Mouse (Mus musculus) heart, embryonic 15.5 days (tissue): Measurements from ENCODE around the gene Tfap2e. TPM values are rescaled to one million over a fixed set of nuclear protein-coding genes. Genes with fewer than 3 reads are reported as not detected.

Experiments used
- ATAC-seq: fragments of 200-750 bp; cut with Nextera tagmentation; replicated peaks from 2 replicates; pipeline ENCODE4 v1.8.0; 2017; ENCODE audit warnings: low read depth, moderate TSS enrichment; ENCODE audit not compliant: insufficient number of reproducible peaks, insufficient read depth, low FRiP score
- H3K27ac ChIP-seq: fragments of 300-500 bp; sonication (generic); 2 replicates; pipeline ENCODE4 v1.5.1; 2015; ENCODE audit warnings: mild to moderate bottlenecking, inconsistent platforms
- H3K27me3 ChIP-seq: fragments of 300-500 bp; sonication (generic); 2 replicates; pipeline ENCODE4 v1.6.1; 2015; ENCODE audit warnings: inconsistent platforms
- H3K36me3 ChIP-seq: fragments of 300-500 bp; sonication (generic); 2 replicates; pipeline ENCODE4 v1.6.1; 2015; ENCODE audit warnings: mild to moderate bottlenecking, inconsistent platforms
- H3K4me1 ChIP-seq: fragments of 300-500 bp; sonication (generic); replicated peaks from 2 replicates; pipeline ENCODE4 v1.6.1; 2015; ENCODE audit warnings: inconsistent platforms
- H3K4me2 ChIP-seq: fragments of 300-500 bp; sonication (generic); 2 replicates; pipeline ENCODE4 v1.6.1; 2015; ENCODE audit warnings: inconsistent platforms, mild to moderate bottlenecking, moderate library complexity
- H3K4me3 ChIP-seq: fragments of 300-500 bp; sonication (generic); 2 replicates; pipeline ENCODE4 v1.5.1; 2015; ENCODE audit warnings: mild to moderate bottlenecking, inconsistent platforms
- H3K9ac ChIP-seq: fragments of 300-500 bp; sonication (generic); 2 replicates; pipeline ENCODE4 v1.6.1; 2015; ENCODE audit warnings: mild to moderate bottlenecking, inconsistent platforms
- H3K9me3 ChIP-seq: fragments of 300-500 bp; sonication (generic); replicated peaks from 2 replicates; pipeline ENCODE4 v1.6.1; 2016; ENCODE audit warnings: inconsistent platforms
- WGBS: fragments of 180-500 bp; shearing (Covaris S2); methylation state at CpG from one replicate; pipeline ENCODE4 v1.1.7; 2015; ENCODE audit warnings: mixed read lengths; 5-methylcytosine and 5-hydroxymethylcytosine counted together
- polyA plus RNA-seq: library from polyadenylated mRNA; unstranded; fragments of >200 nt; fragmentation: Nextera tagmentation; extraction: Ambion mirVana; gene quantifications from 2 replicates; pipeline ENCODE4 v1.2.1, GENCODE M21; 2015

Gene Tfap2e
- polyA plus RNA-seq, 1 experiment from 2014 or later: not detected

- 19% methylated on average over 10 of the region's 10 CpGs for WGBS
- H3K4me3 ChIP-seq: no peak overlapping the region
- peaks cover 11% of the 10 kb centered on the region; the same call in 1 of the 2 replicates for H3K36me3 ChIP-seq
- peaks cover 15% of the 10 kb centered on the region for H3K4me1 ChIP-seq
- H3K27ac ChIP-seq: no peak overlapping the region
- no peak for ATAC-seq
- H3K27me3 ChIP-seq: peaks cover 40% of the 10 kb centered on the region
- H3K9ac ChIP-seq: no peak overlapping the region
- H3K9me3 ChIP-seq: no peaks in the 10 kb centered on the region
- no peak overlapping the region for H3K4me2 ChIP-seq
Observed at GRCm38 (mm10) chr4:126739966-126740676, 4.1 kb upstream of the Tfap2e start.

GRCm38 (mm10) chr4:126735382-126736000 is 549 bp downstream of the Tfap2e start:
- H3K9ac ChIP-seq: 0 out of 2 replicates have a peak overlapping the region, but pooled peaks have one; percentile 22
- H3K4me1 ChIP-seq: peaks cover 29% of the 10 kb centered on the region
- H3K4me2 ChIP-seq: peak overlapping the region; percentile 59
- peak overlapping the region; percentile 48 for H3K4me3 ChIP-seq
- 0 out of 2 replicates have a peak, but pooled peaks have one; percentile 43 for ATAC-seq
- peaks cover 87% of the 10 kb centered on the region for H3K27me3 ChIP-seq
- no peaks in the 10 kb centered on the region for H3K9me3 ChIP-seq
- no peaks in the 10 kb centered on the region for H3K36me3 ChIP-seq
- 2% methylated on average over 62 of the region's 62 CpGs for WGBS
- no peak overlapping the region for H3K27ac ChIP-seq

DNA sequence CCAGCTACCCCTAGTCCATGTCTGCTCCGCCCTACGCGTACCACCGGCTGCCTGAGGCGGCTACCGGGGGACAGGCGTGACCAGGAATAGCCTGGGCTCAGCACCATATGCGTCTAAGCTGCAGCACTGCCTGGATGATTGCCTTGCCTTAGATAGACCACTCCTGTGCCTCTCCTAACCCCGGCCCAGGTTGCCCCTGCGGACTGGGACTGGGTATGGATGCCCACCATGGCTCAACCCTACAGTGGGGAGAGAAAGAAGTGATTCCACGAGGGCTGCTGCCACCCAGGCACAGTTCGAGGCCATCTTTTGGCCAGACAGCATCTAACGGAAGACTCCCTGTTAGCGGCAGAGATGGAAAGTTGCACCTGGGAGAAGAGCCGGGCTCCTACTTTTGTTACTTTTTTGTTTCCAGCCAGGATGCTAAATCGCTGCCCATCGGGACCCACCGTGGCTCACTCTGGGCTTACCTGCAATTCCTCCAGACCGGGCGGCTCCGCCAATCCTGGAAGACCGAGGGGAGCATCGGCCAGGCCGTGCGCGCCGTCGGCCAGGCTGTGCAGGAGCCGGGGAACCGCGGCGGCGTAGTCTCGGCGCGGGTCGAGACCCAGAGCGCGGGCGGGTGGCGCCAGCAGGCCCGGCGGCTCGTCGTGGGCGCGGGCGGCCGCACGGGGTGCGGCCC is 1.2 kb downstream of the Tfap2e start:
- H3K9ac ChIP-seq: 0 out of 2 replicates have a peak overlapping the region, but pooled peaks have one; percentile 22
- no peak for ATAC-seq

DNA sequence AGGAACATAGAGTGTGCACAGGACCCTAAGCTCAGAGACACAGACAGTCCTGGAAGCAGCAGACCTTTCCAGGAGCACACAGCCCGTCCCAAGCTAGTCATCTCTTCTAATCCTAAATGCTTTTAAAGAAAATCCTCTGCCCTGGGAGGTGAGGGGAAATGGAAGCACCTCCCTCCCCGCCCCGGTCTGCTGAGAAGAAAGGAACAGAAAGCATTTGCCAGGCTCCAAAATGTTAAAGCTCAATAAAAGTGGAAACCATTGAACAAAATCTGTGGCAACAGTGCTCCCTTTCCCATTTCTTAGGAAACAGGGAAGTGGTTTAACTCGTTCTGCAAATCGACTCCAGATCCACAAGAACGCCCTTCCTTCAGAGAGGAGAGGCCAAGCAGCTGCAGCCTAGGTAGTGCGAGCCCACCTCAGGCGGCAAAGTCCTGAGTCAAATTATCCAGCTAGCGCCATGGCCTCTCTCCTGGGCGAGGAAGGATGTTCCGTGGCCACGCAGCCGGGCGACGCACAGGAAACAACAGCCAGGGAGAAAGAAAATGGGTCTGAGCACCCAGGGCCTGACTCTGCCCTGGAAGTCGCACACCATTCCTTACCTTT is 1.9 kb downstream of the Tfap2e start:
- Histone ChIP-seq H3K9me3 (no peaks in the 10 kb centered on the region), H3K4me2 (no peak overlapping the region), H3K9ac (no peak overlapping the region), H3K36me3 (no peaks in the 10 kb centered on the region), H3K4me1 (peaks cover 29% of the 10 kb centered on the region), H3K4me3 (peak overlapping the region; percentile 48; the same call in 1 of the 2 replicates), H3K27ac (no peak overlapping the region), H3K27me3 (peaks cover 100% of the 10 kb centered on the region)
- WGBS: 4% methylated on average over 16 of the region's 16 CpGs
- ATAC-seq: no peak

More for the DNA sequence above, 1.2 kb downstream of the Tfap2e start:
- 3% methylated on average over 51 of the region's 51 CpGs for WGBS
- H3K4me3 ChIP-seq: peak overlapping the region; percentile 48
- H3K4me2 ChIP-seq: peak overlapping the region; percentile 59
- H3K27ac ChIP-seq: no peak overlapping the region
- peaks cover 93% of the 10 kb centered on the region for H3K27me3 ChIP-seq
- no peaks in the 10 kb centered on the region for H3K9me3 ChIP-seq
- H3K4me1 ChIP-seq: peaks cover 29% of the 10 kb centered on the region
- no peaks in the 10 kb centered on the region for H3K36me3 ChIP-seq

DNA sequence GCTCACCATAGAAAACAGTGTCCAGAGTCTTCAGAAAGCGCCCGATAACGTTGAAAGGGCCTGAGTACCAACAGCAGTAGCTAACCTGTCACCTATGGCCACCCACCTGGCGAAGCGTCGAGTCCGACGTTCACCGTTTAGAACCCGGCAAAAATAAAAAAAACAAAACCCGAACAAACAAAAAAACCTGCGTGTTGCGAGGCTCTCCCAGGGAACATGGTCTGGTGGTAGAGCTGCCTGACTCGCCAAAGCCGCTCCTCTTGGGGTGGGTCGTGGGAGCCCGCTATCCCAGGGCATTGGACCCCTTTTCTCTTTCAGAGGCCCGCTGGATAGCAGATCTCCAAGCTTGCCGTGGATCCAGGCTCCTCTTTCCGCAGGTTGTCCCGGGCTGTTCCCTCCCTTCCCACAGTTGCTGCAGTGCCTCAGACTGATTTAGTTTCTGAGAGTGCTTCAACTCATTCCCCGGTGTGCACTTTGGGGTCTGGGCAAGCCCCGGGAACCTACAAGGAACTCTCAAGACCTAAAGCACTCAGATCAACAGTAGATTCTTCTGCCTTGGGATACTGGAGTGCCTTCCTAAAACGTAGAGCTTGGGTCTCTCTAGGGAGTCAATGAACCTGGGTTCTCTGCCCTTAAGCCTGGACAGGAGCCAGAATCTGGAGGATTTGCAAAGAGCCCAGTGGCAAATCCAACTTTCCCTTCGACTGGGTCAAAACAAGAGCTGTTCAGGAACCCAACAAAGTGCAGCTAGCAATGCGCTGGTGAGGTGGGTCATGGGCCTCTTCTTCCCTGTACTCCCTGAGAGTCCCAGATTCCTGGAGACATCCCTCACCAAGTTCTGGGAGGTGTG is 3.3 kb downstream of the Tfap2e start:
- Histone ChIP-seq H3K27me3 (peaks cover 93% of the 10 kb centered on the region), H3K9ac (no peak overlapping the region), H3K36me3 (no peaks in the 10 kb centered on the region), H3K4me2 (peak overlapping the region; percentile 30; the same call in 1 of the 2 replicates), H3K4me3 (peak overlapping the region; percentile 7), H3K4me1 (peaks cover 29% of the 10 kb centered on the region), H3K9me3 (no peaks in the 10 kb centered on the region), H3K27ac (no peak overlapping the region)
- 3% methylated on average over 26 of the region's 26 CpGs for WGBS
- ATAC-seq: no peak

GRCm38 (mm10) chr4:126732111-126732510 is 3.9 kb downstream of the Tfap2e start:
- H3K36me3 ChIP-seq: no peaks in the 10 kb centered on the region
- H3K4me1 ChIP-seq: peaks cover 29% of the 10 kb centered on the region
- H3K9ac ChIP-seq: no peak overlapping the region
- H3K9me3 ChIP-seq: no peaks in the 10 kb centered on the region
- ATAC-seq: no peak
- H3K27ac ChIP-seq: no peak overlapping the region
- peaks cover 87% of the 10 kb centered on the region for H3K27me3 ChIP-seq
- H3K4me2 ChIP-seq: peak overlapping the region; percentile 30; the same call in 1 of the 2 replicates
- 2% methylated on average over 18 of the region's 18 CpGs for WGBS
- H3K4me3 ChIP-seq: peak overlapping the region; percentile 7

GRCm38 (mm10) chr4:126707439-126707826 is 28.6 kb downstream of the Tfap2e start:
- no peak overlapping the region for H3K9ac ChIP-seq
- WGBS: 87% methylated on average over 5 of the region's 5 CpGs
- H3K9me3 ChIP-seq: no peaks in the 10 kb centered on the region
- H3K27me3 ChIP-seq: no peaks in the 10 kb centered on the region
- H3K36me3 ChIP-seq: peaks cover 69% of the 10 kb centered on the region
- no peak for ATAC-seq
- no peak overlapping the region for H3K4me3 ChIP-seq
- no peak overlapping the region for H3K27ac ChIP-seq
- H3K4me1 ChIP-seq: no peaks in the 10 kb centered on the region
- H3K4me2 ChIP-seq: no peak overlapping the region

GRCm38 (mm10) chr4:126706630-126707438 is 29.2 kb downstream of the Tfap2e start:
- 79% methylated on average over 12 of the region's 12 CpGs for WGBS
- Histone ChIP-seq H3K4me3 (no peak overlapping the region), H3K27me3 (no peaks in the 10 kb centered on the region), H3K9me3 (no peaks in the 10 kb centered on the region), H3K36me3 (peaks cover 70% of the 10 kb centered on the region), H3K4me1 (no peaks in the 10 kb centered on the region), H3K4me2 (no peak overlapping the region), H3K27ac (no peak overlapping the region), H3K9ac (no peak overlapping the region)
- ATAC-seq: no peak

DNA sequence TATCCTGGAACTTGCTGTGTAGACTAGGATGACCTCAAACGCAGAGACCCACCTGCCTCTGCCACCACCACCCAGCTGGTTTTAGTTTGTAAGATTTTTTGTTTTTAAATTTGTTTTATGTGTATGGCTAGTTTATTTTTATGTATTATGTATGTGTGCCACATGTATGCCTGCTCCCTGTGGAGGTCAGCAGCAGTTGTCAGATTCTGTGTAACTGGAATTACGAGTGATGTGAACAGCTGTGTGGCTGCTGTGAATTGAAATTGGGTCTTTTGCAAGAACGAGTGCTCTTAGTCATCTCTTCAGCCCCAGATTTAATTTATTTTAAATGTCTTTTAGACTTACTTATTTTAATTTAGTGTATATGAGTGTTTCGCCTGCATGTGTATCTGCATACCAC is 39.1 kb downstream of the Tfap2e start:
- H3K4me2 ChIP-seq: no peak overlapping the region
- H3K4me3 ChIP-seq: no peak overlapping the region
- no peak overlapping the region for H3K27ac ChIP-seq
- no peaks in the 10 kb centered on the region for H3K9me3 ChIP-seq
- H3K9ac ChIP-seq: no peak overlapping the region
- no peaks in the 10 kb centered on the region for H3K4me1 ChIP-seq
- 92% methylated on average over 4 of the region's 4 CpGs for WGBS
- ATAC-seq: no peak
- H3K27me3 ChIP-seq: no peaks in the 10 kb centered on the region
- H3K36me3 ChIP-seq: peaks cover 18% of the 10 kb centered on the region

- Histone ChIP-seq H3K9ac (no peak overlapping the region), H3K4me1 (no peaks in the 10 kb centered on the region), H3K9me3 (no peaks in the 10 kb centered on the region), H3K4me2 (no peak overlapping the region), H3K36me3 (peaks cover 8% of the 10 kb centered on the region), H3K27me3 (no peaks in the 10 kb centered on the region), H3K4me3 (no peak overlapping the region), H3K27ac (no peak overlapping the region)
- no peak for ATAC-seq
- 89% methylated on average over 5 of the region's 5 CpGs for whole genome bisulfite sequencing
Observed at GRCm38 (mm10) chr4:126693021-126693420, 43.0 kb downstream of the Tfap2e start.
